Mouse (Mus musculus): ENCODE data around the gene Tgfbr3l.

The Tgfbr3l gene

DNA sequence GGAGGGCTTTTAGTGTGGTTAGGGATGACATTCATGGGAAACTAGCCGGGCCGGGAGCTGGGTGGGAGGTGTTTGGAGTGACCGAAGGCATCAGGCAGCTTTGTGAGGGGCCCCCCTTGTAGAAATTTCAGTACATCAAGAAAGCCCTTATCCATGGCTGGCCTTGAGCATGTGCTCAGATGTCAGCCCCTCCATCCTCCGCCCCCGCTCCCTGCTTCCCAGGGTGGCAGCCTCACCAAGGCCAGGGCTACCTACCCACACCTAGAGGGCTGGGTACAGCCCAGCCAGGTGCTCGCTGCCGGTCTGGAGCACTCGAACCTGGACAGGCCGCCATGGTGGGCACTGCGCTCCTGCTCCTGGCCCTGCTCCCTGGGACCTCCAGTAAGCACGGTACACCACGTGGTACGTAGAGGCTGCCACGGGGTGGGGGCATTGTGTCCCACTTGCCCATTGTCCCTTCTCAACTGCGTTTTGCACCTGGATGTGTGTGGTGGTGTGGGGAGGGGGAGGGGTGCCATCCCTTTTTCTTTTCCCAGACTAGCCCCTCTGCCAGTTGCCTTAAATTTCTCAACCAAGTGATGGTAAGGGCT lies at the start of gene Tgfbr3l:
Tgfbr3l (plus strand) TSS at position 264 of the 590 bp plus-strand sequence.
- DNase-seq (ENCODE audit: low spot score): no peak

DNA sequence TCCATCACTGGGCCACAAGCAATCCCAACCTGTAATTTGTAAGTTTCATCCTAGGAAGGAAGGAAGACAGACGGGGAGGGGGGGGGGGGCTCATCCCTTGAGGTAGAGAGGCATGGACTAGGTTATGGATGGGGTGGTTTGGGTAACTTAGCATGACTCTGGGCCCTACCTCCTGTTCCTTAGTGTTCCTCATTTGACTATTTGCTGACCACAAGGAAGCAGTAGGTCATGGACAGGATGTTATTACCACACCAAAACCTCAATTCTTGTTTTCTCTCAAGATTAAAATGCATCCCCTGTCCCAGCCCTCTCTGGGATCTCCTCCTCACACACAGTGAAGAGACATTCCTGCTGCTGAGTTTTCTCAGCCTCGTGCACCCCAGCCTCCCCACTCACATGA lies 46.7 kb upstream of the Tgfbr3l start:
- DNase-seq (ENCODE audit: low spot score): no peak

DNA sequence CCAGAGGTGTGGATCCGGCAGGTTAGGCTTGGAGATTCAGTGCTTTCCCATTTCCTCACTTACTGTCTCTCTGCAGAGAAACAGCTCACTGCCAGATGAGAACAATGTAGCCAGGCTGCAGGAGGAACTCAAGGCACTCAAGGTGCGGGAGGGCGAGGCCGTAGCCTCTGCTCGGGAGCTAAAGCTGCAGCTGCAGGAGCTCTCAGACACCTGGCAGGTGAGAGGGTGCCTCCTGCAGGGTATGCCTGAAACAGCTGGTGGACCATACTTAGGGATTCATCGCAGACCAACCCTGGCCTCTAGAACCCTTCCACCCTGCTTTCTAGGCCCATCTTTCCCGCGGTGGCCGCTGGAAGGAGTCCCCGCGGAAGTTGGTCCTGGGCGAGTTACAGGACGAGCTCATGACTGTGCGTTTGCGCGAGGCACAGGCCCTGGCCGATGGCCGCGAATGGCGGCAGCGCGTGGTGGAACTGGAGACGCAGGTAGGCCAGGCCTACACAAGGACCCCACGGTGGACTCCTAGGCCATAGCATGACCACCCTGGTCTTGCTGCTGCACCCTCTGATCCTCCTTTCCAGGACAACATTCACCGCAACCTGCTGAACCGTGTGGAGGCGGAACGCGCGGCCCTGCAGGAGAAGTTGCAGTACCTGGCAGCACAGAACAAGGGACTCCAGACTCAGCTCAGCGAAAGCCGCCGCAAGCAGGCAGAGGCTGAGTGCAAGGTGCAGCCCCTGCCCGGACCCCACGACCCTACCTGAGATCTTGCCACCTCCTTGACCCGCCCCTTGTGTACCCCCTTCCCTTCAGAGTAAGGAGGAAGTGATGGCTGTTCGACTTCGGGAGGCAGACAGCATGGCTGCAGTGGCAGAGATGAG lies 42.5 kb upstream of the Tgfbr3l start:
- no peak for DNase-seq (ENCODE audit: low spot score)

DNA sequence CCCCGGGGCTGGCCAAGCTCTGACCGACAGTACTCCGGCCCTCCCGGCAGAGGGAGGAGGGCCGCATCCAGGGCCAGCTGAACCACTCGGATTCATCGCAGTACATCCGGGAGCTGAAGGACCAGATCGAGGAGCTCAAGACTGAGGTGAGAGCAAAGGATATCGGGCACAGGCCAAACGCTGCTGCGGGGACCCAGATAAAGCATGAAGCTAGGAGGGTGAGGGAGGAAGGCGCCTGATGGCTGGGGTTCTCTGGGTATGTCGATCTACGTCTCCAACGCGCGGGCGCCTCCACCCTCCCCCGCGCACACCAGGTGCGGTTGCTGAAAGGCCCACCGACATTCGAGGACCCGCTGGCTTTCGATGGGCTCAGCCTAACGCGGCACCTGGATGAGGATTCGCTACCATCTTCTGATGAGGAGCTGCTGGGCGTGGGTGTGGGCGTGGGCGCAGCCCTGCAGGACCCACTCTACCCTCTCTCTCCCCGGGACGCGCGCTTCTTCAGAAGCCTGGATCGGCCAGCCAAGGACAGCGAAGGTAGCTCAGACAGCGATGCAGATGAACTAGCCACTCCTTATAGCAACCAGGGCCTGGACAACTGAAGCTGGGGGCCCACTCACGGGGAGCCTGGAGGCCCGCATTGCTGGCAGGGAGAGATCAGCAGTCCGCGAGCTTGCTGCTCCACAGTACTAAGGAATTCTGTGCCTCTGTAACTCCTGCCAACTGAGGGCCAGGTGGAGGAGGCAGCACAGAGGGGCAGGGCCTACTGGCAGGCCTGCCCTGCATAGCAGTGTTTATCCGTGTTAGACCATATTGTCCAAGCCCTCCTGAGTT lies 41.6 kb upstream of the Tgfbr3l start:
- DNase-seq (ENCODE audit: low spot score): no peak

DNA sequence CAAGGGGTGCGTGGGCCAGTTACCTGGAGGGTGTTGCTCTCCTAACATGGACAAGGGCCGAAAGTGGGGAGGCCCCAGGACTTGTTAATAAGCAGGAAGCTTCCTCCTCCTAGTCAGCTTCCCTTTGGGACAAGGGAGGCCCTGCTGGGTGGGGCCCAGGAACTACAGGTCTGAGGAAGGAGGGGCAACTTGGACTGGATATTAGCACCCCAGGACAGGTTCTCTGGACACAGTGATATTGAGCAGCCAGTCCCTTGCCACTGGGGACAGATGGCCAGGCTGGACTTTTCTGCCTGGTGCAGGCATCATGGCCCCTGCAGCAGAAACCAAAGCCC lies 41.0 kb upstream of the Tgfbr3l start:
- no peak for DNase-seq (ENCODE audit: low spot score)

DNA sequence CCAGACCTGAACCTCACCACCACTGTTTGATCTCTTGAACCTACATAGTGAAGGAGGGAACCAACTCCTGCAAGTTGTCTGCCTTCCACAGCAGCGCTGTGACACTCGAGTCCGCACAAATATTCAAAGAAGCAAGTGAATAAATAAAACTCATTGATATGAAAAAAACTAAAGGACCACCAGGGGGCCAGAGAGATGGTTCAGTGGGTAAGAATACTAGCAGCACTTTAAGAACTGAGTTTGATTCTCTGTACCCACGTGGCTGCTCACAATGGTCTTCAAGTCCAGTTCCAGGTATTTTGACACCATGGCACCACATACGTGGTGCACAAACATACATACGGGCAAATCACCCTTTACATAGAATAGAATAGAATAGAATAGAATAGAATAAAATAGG lies 36.9 kb upstream of the Tgfbr3l start:
- DNase-seq (ENCODE audit: low spot score): no peak

DNA sequence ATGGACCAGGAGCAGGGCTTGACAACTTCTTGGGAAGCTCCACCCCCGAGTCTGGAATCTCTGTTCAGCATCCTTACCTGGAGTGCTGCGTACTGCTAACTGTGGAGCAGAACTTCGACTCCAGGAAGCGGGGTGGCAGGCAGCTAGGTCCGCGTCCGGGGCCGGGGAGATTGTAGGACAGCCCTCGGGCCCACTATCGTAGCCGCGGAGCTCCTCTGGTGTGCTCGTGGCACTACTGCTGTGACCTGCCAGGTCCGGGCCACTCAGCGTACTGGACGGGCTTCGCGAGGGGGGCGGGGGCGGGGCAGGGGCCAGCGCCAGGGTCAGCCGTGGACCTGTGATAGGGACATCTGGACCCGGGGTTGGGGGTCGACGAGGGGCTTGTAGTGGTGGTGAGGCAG lies 35.2 kb upstream of the Tgfbr3l start:
- DNase-seq (ENCODE audit: low spot score): no peak

DNA sequence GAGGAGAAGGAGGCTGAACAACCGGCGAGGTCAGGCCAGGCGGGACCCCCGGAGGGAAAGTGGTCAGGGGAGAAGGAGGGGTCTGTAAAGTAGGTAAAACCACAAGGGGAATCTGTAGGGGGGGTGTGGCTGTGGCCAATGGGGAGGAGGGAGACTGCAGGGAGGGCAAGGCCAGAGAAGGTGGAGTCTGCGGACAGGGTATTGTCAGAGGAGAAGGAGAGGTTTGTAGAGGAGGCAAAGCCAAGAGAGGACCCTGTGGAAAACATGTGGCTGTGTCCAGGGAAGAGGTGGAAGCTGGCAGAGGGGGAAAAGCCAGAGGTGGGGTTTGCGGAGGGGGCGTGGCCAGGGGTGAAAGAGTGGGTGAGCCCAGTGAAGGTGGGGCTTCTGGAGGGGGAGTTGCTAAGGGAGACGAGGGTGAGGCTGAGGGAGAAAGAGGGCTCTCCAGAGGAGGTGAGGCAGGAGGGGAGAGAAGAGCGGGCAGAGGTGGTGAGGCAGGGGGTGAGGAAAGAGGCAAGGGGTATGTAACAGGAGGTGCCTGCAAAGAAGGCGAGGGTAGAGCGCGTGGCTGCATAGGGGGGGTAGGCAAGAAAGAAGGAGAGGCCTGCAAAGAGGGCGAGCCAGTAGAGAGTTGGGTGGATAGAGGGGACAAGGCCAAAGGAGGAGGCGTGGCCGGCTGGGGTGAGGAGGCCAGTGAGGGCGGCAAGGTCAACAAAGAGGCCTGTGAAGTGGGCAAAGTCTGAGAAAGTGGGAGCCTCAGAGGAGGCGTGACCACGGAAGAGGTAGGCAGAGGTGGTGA lies 34.6 kb upstream of the Tgfbr3l start:
- peak; percentile 62 for DNase-seq (ENCODE audit: low spot score)

DNA sequence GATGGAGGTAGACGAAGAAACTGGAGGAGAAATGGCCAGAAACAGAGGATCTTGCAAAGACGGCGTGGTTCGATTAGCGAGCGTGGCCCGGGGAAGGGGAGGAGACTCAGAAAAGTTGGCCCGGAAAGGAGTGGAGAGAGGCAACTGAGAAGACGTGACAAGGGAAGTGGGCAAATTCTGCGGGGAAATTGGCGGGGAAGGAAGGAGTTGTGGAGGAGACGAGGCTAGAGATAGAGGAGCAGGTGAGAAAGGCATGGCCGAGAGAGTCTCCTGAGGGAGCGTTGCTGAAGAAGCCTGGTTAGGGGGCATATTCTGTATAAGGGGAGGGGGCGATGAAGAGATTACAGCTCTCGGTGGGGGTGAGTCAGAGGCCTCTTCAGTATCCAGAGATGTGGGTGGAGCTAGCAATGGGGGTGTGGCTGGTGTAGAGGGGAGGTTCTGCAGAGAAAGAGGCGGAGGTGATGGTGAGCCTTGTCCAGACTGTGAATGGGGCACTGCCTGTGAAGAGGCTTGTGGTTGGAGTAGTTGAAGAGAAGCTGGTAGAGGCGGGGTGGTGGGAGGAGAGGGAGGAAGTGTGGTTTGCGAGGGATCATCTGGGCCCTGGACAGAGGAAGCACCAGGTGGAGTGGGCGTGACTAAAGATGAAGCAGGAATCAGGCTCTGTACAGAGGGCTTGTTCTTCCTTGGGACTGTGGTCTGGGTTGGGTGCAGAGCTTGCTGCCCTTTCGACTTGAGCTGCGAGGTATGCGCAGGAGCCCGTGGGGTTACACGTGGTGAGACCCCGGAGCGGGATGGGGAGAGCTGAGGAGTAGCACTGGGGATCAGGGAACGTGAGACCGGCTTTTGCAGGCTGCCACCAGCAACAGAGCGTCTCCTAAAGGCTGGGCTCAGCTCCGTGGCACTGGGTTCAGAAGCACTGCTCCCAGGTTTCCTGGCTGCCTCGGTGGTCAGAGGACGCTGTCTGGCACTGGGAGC lies 33.7 kb upstream of the Tgfbr3l start:
- DNase-seq (ENCODE audit: low spot score): peak; percentile 77

DNA sequence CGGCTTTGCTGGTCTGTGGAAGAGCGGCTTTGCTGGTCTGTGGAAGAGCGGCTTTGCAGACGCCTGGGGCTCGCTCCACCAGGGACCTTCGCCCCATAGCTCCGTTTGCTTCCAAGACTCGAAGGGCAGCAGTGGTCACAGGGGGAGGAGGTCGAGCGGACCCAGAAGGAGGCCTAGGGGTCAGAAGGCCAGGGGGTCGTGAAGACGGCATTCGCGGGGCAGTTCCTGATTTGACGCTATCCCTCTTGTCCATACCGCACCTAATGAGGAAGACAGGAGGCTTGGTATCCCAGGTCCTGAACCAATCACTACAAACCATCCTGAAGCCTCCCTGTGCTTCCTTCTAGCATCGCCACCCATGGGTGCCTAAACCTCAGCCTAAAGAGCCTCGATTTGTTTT lies 31.7 kb upstream of the Tgfbr3l start:
- no peak for DNase-seq (ENCODE audit: low spot score)

DNA sequence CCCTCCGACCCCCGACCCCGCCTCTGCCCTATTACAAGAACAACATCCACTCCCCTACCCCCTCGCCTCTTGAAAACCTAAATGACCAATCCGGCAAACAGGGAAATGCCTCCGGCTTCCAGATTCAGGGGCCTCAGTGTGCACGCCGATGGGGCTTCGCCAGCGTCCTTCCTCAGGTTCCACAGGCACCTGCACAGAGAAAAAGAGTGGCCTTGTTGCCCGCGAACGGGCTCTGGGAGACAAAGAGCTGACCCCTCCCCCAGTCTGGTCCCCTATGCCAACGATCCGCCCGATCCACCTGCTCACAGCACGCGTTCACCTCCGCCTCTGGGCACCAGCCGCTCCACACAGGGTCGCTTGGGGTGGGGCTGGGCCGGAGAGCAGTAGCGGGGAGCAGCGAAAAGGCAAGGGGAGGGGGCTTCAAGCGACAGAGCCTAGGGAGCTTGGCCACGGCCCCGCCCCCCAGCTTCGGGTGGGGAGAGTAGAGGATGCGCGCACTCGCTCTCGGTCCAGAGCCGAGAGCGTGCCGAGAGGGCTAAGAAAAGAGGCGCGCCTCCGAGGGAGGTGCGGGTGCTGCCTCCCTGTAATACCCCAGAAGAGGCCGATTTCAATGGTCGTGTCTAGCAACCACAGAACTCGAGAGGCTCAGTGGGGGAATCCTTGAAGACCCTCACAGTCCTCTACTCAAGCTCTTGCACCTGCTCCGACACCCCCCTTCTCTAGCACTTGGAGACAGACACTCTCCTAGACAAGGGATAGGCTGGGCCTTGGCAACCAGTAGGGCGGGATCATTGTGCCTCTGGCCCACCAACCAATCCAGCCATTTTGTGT lies 31.0 kb upstream of the Tgfbr3l start, which contains the start of gene Prr36:
Prr36 (minus strand) TSS at position 669 of the 831 bp plus-strand sequence.
- no peak for DNase-seq (ENCODE audit: low spot score)

DNA sequence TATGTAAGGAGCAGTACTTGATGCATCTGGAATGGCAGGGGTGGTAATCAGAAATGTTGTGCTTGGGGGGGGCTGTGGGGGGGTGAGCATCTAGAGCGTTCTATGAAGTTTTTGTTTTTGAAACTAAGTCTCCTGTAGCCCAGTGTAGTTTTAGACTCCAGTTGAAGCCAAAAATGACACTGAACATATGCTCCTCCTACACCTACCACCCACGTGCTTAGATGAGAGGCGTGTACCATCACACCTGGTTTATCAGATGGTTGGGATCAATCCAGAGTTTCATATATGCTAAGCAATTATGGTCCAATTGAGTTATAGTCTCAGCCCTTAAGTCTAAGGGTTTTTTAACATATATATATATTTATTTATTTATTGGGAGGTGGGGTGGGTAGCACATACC lies 28.4 kb upstream of the Tgfbr3l start:
- no peak for DNase-seq (ENCODE audit: low spot score)

DNA sequence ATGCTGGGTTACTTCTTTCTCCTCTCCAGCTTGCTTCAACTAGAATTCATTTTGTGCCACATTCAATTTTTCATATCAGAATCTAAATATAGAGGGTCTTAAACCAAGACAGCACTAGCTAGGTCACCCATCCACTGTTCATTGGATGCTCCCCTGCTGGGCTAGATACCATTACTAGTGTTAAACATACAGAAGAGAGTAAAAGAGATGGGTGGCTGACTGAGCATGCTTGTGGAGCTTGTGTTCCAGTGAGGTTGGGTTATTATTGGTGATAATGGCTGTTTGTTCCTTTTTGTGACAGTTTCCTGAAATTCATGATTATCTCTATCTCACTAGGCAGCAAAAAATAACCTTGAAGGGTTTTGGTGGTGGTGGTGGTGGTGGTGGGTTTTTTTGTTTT lies 26.0 kb upstream of the Tgfbr3l start:
- no peak for DNase-seq (ENCODE audit: low spot score)

DNA sequence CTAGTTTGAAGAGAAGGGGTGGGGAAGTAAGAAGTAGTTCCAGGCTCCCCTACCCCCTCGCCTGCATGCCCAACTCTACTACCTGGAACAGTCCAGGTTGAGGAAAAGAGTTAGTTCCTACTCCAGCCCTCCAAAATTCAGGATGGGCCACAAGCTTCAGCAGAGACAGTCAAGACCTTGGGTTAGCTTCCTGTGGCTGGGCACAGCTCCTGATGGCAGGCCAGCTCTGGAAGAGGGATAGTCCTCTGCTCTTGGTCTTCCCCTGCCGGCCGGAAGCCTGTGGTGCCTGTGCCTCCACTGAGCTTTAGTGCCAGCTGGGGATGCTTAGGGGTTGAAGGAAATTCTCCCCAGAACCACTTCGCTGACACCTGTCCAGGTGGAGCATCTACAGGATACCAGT lies 21.7 kb upstream of the Tgfbr3l start:
- DNase-seq (ENCODE audit: low spot score): no peak

DNA sequence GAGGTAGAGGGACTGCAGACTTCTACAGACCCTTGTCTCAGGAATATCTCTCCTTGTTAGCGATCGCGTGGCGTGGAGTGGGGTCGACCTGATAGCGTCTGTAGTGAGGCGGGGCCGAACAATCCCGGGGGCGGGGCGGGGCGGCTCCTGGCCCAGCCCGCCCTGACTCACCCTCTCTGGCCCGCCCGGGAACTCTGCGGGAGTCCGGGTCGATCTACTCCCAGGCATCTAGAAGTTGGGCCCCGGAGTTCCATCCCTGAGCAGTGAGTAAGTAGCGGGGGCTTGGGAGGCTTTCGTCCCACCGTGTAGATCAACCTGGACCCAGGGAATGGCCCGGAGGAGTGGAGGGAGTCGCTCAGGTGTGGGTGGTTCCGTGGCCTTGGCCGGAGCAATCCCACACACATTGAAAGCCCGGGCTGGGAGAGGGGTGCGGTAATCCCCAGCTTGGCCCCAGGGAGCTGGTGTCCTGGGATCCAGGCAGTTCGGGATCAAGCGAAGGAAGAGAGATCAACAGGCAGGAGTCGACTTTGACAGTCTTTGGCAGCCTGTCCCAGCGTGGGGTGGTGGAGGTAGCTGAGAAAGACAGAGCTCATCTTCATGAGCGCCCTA lies 21.2 kb upstream of the Tgfbr3l start, which contains the start of gene Lrrc8e:
Lrrc8e (plus strand) TSS at position 89 of the 609 bp plus-strand sequence.
- peak; percentile 61 for DNase-seq (ENCODE audit: low spot score)

DNA sequence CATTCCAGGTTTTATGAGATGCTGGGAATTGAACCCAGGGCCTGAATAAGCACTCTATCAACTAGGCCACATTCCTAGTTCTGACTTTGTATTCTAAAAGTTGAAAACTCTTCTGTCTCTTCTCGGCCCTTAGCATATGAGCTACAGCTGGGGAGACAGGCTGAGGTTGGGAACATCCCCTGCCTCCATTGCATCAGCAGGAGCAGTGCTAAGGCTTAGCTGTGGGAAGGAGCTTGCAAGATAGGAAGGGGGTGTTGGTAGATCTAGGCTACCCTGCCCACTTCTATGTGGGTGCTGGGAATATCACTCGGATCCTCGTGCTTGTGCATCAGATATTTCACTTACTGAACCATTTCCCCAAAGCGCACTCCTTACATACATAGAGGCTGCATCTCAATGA lies 20.1 kb upstream of the Tgfbr3l start:
- DNase-seq (ENCODE audit: low spot score): no peak

DNA sequence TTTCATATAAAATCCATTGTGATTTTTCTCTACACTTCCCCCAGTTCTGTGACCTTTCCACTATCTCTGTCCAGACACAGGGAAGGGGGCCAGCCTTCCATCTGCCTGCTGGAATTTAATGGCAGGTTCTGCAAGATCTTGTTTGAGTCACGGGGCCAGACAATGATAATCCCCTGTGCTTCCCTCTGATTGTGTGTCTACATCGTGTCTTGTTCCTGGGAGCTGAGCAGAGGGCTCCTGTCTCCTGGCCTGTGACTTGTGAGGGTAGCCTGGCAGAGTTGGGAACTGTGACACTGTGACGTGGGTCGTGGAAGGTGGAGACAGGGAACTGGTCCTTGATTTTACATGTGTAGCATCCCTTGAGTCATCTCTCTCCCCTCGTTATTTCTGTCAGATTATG lies 18.2 kb upstream of the Tgfbr3l start:
- no peak for DNase-seq (ENCODE audit: low spot score)

DNA sequence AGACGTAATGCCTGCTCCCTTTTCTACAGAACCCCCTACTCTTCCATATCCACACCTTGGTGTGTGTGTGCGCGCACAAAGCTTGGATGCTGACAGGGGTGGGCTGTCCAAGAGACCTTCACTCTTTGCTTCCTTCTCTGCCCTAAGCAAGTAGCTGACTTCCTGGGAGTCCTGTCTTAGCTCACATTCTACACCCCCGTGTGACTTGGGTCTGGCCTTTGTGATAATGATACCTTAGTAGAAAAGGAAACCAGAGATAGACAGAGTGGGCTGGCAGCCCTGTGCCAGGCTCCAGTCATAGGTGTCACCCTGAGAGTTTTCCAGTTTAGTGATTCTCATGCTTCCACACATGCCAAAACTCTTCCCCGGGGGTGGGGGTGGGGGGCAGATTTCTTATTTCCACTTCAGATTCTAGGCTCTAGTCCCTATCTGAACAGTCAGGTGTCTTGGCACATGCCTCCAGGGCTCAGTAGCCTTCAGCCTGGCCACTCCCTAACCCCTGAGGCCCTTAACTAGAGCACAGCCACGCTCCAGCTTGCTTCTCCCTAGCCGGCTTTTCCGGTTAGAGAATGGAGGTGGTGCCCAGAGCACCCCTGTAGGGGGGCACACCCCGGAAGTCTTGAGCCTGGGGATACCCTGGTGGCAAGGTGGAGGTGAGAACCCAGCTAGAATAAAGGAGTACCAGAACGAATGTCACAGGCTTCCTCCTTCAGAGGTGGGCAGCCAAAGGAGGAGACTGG lies 17.2 kb upstream of the Tgfbr3l start:
- DNase-seq (ENCODE audit: low spot score): peak; percentile 78

All from urinary bladder, postnatal 14 days (tissue).